18 mouse cellular contexts compared by ENCODE assay signal in the genomic region with DNA sequence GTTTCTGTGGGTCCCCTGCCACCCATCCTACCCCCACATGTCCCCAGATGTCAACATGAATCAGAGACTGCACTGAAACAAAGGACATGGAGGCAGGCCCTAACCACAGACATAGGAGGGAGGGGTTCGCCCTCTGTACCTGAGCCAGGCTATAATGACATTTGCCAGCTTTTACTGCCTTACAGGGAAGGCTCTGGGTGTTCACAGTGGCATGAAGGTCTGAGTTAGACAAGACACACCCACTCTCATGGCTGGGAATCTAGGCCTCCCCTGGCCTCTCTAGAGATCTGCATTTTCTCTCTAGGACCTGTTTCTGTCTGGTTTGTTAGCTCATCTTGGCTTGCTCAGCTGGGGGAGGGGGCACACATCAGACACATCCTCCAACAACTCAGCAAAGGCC.
DNase-seq lines count a peak whose midpoint lies in the region; ATAC-seq lines count a peak whose summit lies in the region.
"Had no signal": no experiment of that assay in that cellular context is flagged by ENCODE, and none has a peak within 500 bp of the region (broad histone marks: within the 10 kb centered on the region; RNA-seq: fewer than 3 reads in every experiment).

No protein-coding gene starts in this region.

- H3K27ac ChIP-seq in liver, embryonic 11.5 days (ENCODE audit: low read depth, low read length) = peak overlapping the region; percentile 32; the same call in 1 of the 2 replicates
- peak overlapping the region; percentile 87 for H3K27ac ChIP-seq in embryonic facial prominence, embryonic 12.5 days
- H3K27ac ChIP-seq in intestine, embryonic 16.5 days (ENCODE audit: low read length) = peak overlapping the region; percentile 70
- H3K27ac ChIP-seq in stomach, embryonic 15.5 days = no peak overlapping the region; the same call in 1 of the 2 replicates
- H3K27ac ChIP-seq: forebrain, embryonic 15.5 days; lung, embryonic 15.5 days had no signal

- H3K36me3 ChIP-seq in liver, embryonic 11.5 days (ENCODE audit: control insufficient read depth, insufficient read depth, low read length) = no peaks in the 10 kb centered on the region
- no peaks in the 10 kb centered on the region for H3K36me3 ChIP-seq in embryonic facial prominence, embryonic 12.5 days
- H3K36me3 ChIP-seq in intestine, embryonic 16.5 days (ENCODE audit: control insufficient read depth, insufficient read depth, low read length) = no peaks in the 10 kb centered on the region
- no peaks in the 10 kb centered on the region for H3K36me3 ChIP-seq in stomach, embryonic 15.5 days
- H3K36me3 ChIP-seq: forebrain, embryonic 15.5 days; lung, embryonic 15.5 days had no signal

- H3K4me1 ChIP-seq in liver, embryonic 11.5 days (replicated peaks; ENCODE audit: control insufficient read depth, insufficient read depth, low read length) = peaks cover 3% of the 10 kb centered on the region; the same call in 1 of the 2 replicates
- peaks cover 58% of the 10 kb centered on the region for H3K4me1 ChIP-seq in embryonic facial prominence, embryonic 12.5 days
- peaks cover 18% of the 10 kb centered on the region; the same call in 1 of the 2 replicates for H3K4me1 ChIP-seq in intestine, embryonic 16.5 days (ENCODE audit: control insufficient read depth, insufficient read depth, low read length)
- no peaks in the 10 kb centered on the region for H3K4me1 ChIP-seq in stomach, embryonic 15.5 days
- H3K4me1 ChIP-seq: forebrain, embryonic 15.5 days had no signal

- H3K4me3 ChIP-seq in liver, embryonic 11.5 days (ENCODE audit: low read depth, low read length) = no peak overlapping the region
- no peak overlapping the region for H3K4me3 ChIP-seq in embryonic facial prominence, embryonic 12.5 days
- H3K4me3 ChIP-seq in intestine, embryonic 16.5 days (ENCODE audit: low read length) = no peak overlapping the region
- H3K4me3 ChIP-seq in stomach, embryonic 15.5 days (replicated peaks) = no peak overlapping the region
- H3K4me3 ChIP-seq: forebrain, embryonic 15.5 days; lung, embryonic 15.5 days had no signal

- no peaks in the 10 kb centered on the region for H3K27me3 ChIP-seq in liver, embryonic 11.5 days (replicated peaks; ENCODE audit: control insufficient read depth, insufficient read depth, low read length)
- no peaks in the 10 kb centered on the region for H3K27me3 ChIP-seq in embryonic facial prominence, embryonic 12.5 days
- no peaks in the 10 kb centered on the region for H3K27me3 ChIP-seq in intestine, embryonic 16.5 days (replicated peaks; ENCODE audit: control insufficient read depth, insufficient read depth, low read length)
- H3K27me3 ChIP-seq in stomach, embryonic 15.5 days (replicated peaks) = no peaks in the 10 kb centered on the region
- H3K27me3 ChIP-seq: forebrain, embryonic 15.5 days; lung, embryonic 15.5 days had no signal

- H3K9me3 ChIP-seq in liver, embryonic 11.5 days (ENCODE audit: control insufficient read depth, low read length) = no peaks in the 10 kb centered on the region
- H3K9me3 ChIP-seq in embryonic facial prominence, embryonic 12.5 days = no peaks in the 10 kb centered on the region
- H3K9me3 ChIP-seq in intestine, embryonic 16.5 days (ENCODE audit: control insufficient read depth, low read length) = no peaks in the 10 kb centered on the region; the same call in 1 of the 2 replicates
- no peaks in the 10 kb centered on the region for H3K9me3 ChIP-seq in stomach, embryonic 15.5 days
- H3K9me3 ChIP-seq: forebrain, embryonic 15.5 days; lung, embryonic 15.5 days had no signal

- 92% methylated on average over 1 of the region's 1 CpGs for WGBS in liver, embryonic 11.5 days
- 61% methylated on average over 1 of the region's 1 CpGs for WGBS in embryonic facial prominence, embryonic 12.5 days
- WGBS in intestine, embryonic 16.5 days = 65% methylated on average over 1 of the region's 1 CpGs
- 79% methylated on average over 1 of the region's 1 CpGs for WGBS in stomach, embryonic 15.5 days

- no peak overlapping the region for H3K4me2 ChIP-seq in liver, embryonic 11.5 days
- no peak overlapping the region for H3K4me2 ChIP-seq in embryonic facial prominence, embryonic 12.5 days (replicated peaks)
- H3K4me2 ChIP-seq in intestine, embryonic 16.5 days (ENCODE audit: low read depth, low read length) = no peak overlapping the region
- no peak overlapping the region for H3K4me2 ChIP-seq in stomach, embryonic 15.5 days
- H3K4me2 ChIP-seq: forebrain, embryonic 15.5 days; lung, embryonic 15.5 days had no signal

- DNase-seq in liver, embryonic 11.5 days (ENCODE audit: low spot score) = no peak
- DNase-seq in liver = no peak
- DNase-seq in layer of hippocampus, postnatal 10 days (ENCODE audit: low spot score in 2 of 2) = no peak
- no peak for DNase-seq in right cerebral cortex, postnatal 25 days
- DNase-seq: adrenal gland, postnatal 25 days; cerebellum, postnatal 10 days; heart, postnatal 14 days; kidney, postnatal 14 days; layer of hippocampus, adult 9-11 months; left cerebral cortex, postnatal 4 days; midbrain, embryonic 14.5 days; thymus, postnatal 14 days had no signal

- ATAC-seq in liver, embryonic 11.5 days (replicated peaks; ENCODE audit: low FRiP score) = no peak
- no peak for ATAC-seq in embryonic facial prominence, embryonic 12.5 days (ENCODE audit: insufficient number of reproducible peaks, insufficient read depth, low FRiP score, low TSS enrichment)
- peak; percentile 85 for ATAC-seq in intestine, embryonic 16.5 days
- peak; percentile 44; the same call in 1 of the 2 replicates for ATAC-seq in stomach, embryonic 15.5 days (ENCODE audit: insufficient read depth, low FRiP score, low read depth)
- ATAC-seq: activated CD4-positive, CD25-positive, alpha-beta regulatory T cell, adult 4 months; forebrain, embryonic 15.5 days had no signal

- no peak overlapping the region for H3K9ac ChIP-seq in liver, embryonic 11.5 days (ENCODE audit: low read depth, low read length)
- no peak overlapping the region for H3K9ac ChIP-seq in embryonic facial prominence, embryonic 12.5 days
- H3K9ac ChIP-seq in intestine, embryonic 16.5 days (ENCODE audit: low read depth, low read length) = no peak overlapping the region
- no peak overlapping the region for H3K9ac ChIP-seq in stomach, embryonic 15.5 days
- H3K9ac ChIP-seq: forebrain, embryonic 15.5 days; lung, embryonic 15.5 days had no signal

Comparison
In these comparisons a context has a peak if more than half of its experiments do, and no peak if none do; other contexts are left out.
1. ATAC-seq: peak in intestine, embryonic 16.5 days (single experiment) and stomach, embryonic 15.5 days (single experiment); none in liver, embryonic 11.5 days (single experiment) and embryonic facial prominence, embryonic 12.5 days (single experiment).